Mouse (Mus musculus): ENCODE data around the gene Pcbd1.
"Not testable (repeated sequence)": the region's sequence is repeated elsewhere in the genome, so short reads cannot be mapped to it uniquely, and the experiment has no call there.

Pcbd1 gene

GRCm38 (mm10) chr10:61103564-61104114 lies 14.5 kb downstream of the Pcbd1 start:
- DNase-seq: no peak

GRCm38 (mm10) chr10:61114246-61114720 lies 25.2 kb downstream of the Pcbd1 start:
- no peak for DNase-seq

- not testable (repeated sequence) for DNase-seq
Measured at GRCm38 (mm10) chr10:61121732-61122131, 32.6 kb downstream of the Pcbd1 start.

- no peak for DNase-seq
Measured at GRCm38 (mm10) chr10:61123276-61123913, 34.3 kb downstream of the Pcbd1 start.

GRCm38 (mm10) chr10:61124462-61124861 lies 35.3 kb downstream of the Pcbd1 start:
- no peak for DNase-seq

- DNase-seq: no peak
Measured at GRCm38 (mm10) chr10:61128701-61129365, 39.7 kb downstream of the Pcbd1 start.

- DNase-seq: no peak
Measured at GRCm38 (mm10) chr10:61130959-61131358, 41.8 kb downstream of the Pcbd1 start.

GRCm38 (mm10) chr10:61134041-61134440 lies 44.9 kb downstream of the Pcbd1 start:
- DNase-seq: no peak

GRCm38 (mm10) chr10:61135226-61135839 lies 46.2 kb downstream of the Pcbd1 start:
- DNase-seq: no peak

GRCm38 (mm10) chr10:61137567-61137966 lies 48.4 kb downstream of the Pcbd1 start:
- DNase-seq: no peak

- no peak for DNase-seq
Measured at GRCm38 (mm10) chr10:61143343-61143742, 54.2 kb downstream of the Pcbd1 start.
